Mouse (Mus musculus): ENCODE data around the gene Cdk6.
"Not testable (repeated sequence)": the region's sequence is repeated elsewhere in the genome, so short reads cannot be mapped to it uniquely, and the experiment has no call there.

Gene Cdk6

DNA sequence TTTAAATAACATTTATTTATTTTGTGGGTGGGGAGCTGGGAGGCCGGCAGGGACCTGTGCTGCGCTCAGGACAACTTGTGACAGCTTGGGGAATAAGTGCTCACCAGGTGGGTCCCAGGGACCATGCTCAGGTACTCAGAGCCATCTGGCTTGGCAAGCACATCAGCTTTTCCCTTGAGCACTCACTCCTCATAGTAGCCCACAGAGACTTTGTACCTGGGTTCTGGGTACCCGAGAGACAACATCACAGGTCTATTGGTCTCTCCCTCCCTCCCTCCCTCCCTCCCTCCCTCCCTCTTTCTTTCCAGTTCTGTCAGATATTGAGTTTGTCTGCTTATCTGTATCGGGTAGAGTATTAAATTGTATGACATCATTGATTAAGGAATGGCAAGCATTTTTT is 38.0 kb downstream of the Cdk6 start:
- no peak for DNase-seq (ENCODE audit: low spot score in 2 of 2)

DNA sequence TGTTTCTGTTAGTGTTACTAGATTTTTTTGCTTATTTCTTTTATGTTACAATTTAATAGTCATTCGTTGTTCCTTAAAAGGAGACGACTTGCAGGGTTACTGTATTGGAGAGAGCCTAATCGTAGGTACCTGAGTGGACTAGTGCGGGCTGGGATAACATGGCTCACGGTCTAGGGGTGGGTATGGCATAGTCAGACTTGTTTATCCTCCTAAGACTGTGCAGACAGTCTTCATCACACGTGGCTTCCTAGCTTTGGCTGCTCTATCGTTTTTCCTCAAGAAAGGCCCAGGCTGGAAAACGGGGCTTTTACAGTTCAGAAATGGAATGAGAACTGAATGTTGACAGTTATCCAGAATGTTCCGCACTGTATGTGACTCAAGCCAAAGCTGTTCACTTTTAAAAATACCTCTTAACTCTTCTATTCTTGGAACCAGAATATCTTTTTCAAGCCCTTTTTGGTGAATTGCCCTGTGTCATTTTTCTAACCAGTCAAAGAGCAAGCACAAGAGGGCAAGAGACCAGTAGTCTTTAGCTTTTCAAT is 39.5 kb downstream of the Cdk6 start:
- no peak for DNase-seq (ENCODE audit: low spot score in 2 of 2)

DNA sequence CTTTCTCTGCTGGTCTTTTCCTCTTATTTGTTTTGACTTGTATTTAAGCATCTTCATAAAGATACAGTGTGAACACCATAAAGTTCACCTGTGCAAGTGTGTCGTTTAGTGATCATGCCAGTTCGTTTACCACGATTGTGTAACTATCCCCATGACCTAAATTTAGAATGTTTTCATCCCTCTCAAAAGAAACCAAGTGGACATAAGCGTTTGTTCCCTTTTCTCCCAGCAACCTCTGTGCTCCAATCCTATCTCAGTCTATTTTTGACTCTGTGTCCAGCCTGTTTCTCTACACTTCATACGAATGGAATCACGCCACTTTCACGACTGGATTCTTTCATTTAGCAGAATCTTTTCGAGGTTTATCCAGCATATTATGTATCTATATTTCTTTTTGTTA is 40.5 kb downstream of the Cdk6 start:
- no peak for DNase-seq (ENCODE audit: low spot score in 2 of 2)

- no peak for DNase-seq (ENCODE audit: low spot score in 2 of 2)
Observed at GRCm38 (mm10) chr5:3382343-3383040, 41.2 kb downstream of the Cdk6 start.

GRCm38 (mm10) chr5:3383547-3383946 is 42.3 kb downstream of the Cdk6 start:
- DNase-seq (ENCODE audit: low spot score in 2 of 2): peak in 1 of 2 experiments; percentile 15

GRCm38 (mm10) chr5:3385078-3385477 is 43.8 kb downstream of the Cdk6 start:
- DNase-seq (ENCODE audit: low spot score in 2 of 2): no peak

DNA sequence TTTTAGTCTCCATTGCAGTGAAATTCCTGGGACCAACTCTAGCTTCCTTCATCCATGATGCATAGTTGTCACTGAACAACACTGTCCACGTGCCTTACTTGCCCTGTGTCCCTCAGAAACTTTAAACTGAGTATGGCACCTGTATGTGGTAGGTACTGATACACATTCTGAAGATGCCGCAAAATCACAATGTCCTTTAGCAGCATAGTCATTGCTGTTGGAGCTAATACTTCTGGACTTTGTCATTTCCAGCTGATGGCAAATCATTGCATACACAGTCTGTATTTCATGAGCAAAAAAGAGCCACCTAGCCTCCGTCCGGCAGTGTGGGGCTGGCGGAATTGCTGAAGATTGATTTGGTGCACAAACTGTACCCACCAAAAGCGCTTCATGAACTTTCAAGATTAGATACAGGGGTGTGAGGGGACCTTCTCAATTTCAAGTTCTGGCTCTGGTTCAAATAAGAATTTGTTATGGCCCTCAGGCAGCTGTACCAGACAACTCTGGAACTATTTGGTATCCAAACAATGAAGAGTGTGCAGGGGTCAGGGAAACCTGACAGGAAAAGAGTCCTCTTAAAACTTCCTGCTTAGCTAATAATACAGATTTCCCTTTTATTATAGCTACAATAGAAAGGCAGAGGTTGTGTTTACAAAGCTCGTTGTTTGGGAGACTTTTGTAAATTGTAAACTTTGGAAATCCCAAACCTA is 44.9 kb downstream of the Cdk6 start:
- no peak for DNase-seq (ENCODE audit: low spot score in 2 of 2)

DNA sequence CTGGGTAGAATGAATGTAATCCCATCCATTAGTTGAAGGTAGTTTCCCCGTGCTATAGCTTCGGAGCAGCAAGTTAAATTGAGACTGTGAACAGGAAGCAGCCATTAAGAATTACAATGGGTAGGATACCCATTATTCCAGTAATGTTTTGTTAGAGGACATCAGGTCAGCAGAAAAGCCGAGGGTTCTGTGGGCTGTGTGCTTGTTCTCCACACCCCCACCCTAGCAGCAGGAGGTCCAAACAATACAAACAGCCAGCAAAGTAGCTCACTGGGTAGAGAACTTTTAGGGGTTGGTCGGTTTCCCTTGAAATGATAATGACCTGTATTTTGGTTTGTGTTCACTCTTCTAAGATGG is 45.4 kb downstream of the Cdk6 start:
- DNase-seq (ENCODE audit: low spot score in 2 of 2): no peak

- no peak for DNase-seq (ENCODE audit: low spot score in 2 of 2)
Observed at GRCm38 (mm10) chr5:3387138-3387537, 45.9 kb downstream of the Cdk6 start.

DNA sequence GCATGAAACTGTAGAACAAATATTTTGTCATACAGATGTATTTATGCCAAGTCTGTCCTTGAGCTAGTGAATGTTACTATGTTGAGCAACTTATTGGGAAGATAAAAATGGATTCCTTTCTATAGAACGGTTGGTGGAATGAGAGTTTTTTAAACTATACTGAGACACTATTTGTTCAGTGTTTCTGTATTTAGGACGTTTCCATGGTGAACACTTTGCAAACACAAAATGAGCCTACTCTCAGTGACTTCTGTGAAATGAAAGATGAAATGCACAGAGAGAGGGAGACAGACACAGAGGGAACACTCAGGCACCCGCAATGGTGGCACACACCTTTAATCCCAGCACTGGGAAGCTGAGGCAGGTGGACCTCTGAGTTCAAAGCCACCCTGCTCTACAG is 51.6 kb downstream of the Cdk6 start:
- DNase-seq (ENCODE audit: low spot score in 2 of 2): no peak

- no peak for DNase-seq (ENCODE audit: low spot score in 2 of 2)
Observed at GRCm38 (mm10) chr5:3394145-3394544, 52.9 kb downstream of the Cdk6 start.

DNA sequence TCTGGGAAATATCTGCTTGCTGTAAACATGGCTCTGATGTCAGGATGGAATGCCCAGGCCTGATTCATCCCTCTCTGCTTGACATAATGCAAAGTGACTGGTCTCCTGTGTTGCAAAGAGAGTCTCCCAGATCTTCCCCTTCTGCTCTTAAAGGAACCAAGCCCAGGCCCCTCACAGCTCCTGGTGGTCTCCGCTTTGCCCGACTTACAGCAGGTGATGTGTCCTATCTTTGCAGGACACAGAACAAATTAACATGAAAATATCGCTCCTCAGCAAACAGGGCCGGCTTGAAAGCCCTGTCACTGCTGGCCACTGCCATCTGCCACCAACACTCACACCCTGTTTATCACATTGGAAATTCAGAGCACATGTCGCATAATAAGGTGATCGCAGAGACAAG is 53.7 kb downstream of the Cdk6 start:
- DNase-seq (ENCODE audit: low spot score in 2 of 2): no peak

- no peak for DNase-seq (ENCODE audit: low spot score in 2 of 2)
Observed at GRCm38 (mm10) chr5:3396214-3396613, 54.9 kb downstream of the Cdk6 start.

DNA sequence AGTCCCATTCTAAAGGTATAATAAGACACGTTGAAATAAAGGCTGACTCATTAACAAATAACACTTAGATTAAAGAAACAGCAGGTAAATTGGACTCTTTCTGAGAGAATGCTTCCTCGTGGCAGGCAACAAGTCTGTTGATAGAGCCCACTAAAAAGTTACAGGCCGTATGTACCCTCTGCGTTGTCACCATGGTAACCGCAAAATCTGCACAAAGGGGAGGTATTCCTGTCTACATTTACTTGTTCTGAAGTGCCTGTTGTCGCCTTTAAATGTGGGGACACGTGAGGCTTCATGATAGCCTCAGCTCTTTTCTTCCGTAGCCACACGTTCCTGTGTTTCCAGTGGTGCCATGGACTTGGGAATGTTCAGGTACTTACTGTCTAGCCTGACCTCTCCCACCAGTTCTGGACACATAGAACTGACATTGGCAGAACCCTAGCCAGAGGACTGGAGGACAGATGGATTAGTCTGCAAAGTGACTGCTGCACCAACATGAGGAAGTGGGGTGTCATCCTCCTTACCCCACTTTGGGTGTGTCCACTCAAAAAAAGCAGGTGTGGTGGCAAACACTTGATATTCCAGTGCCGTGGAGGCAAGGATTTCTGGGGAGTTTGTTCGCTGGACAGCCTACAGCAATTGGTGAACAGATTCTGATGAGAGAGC is 55.8 kb downstream of the Cdk6 start:
- DNase-seq (ENCODE audit: low spot score in 2 of 2): no peak

DNA sequence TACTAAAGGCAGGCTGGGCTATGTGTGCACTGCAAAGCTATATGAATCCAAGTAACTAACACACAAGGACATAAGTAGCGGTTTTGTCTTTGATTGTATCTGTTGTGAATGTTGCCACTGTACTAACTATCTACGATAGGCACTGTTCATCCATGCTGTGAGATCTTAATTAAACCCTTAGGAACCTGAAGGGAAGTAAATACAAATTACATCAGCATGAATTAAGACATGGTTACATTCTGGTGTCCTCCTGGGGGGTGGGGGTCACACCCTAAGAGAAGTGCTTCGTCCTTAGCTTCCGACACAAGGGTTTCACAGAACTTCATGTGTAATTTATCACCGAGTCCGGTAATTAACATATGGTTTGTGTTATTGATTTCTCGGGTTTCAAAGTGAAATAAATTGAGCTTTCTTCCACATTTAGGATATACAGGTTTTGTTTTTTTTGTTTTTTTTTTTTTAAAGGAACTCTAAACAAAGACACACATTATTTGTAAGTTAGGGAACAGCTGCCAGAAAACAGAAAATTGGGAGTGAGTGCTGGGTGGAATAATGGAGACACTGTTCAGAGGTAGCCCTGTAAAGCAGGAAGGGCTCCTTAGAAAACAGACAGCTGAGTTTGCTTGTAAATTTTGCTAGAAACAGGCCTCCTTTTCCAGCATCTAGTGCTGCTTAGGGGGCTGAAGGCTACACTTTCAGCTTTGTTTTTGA is 58.7 kb downstream of the Cdk6 start:
- DNase-seq (ENCODE audit: low spot score in 2 of 2): no peak

DNA sequence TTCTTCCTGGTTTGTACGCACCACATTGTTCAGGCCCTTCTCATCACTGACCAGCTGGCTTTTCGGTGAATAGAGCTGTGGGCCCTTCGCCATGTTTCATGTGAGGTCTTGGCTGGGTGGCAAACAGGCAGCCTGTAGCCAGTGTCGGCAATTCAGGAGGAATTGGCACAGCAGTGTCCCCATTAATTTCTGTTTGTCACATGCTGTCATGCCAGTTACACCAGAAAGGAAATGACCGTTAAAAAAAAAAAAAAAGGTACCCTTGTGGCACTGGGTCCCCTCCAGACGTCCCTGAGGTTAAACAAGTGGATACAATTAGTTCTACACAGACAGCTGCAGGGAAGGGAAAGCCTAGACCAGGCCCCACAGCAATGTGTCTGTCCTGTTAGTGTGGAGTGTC is 63.8 kb downstream of the Cdk6 start:
- DNase-seq (ENCODE audit: low spot score in 2 of 2): no peak

- DNase-seq (ENCODE audit: low spot score in 2 of 2): no peak
Observed at GRCm38 (mm10) chr5:3405503-3405902, 64.2 kb downstream of the Cdk6 start.

- DNase-seq (ENCODE audit: low spot score in 2 of 2): no peak
Observed at GRCm38 (mm10) chr5:3407926-3408325, 66.6 kb downstream of the Cdk6 start.

DNA sequence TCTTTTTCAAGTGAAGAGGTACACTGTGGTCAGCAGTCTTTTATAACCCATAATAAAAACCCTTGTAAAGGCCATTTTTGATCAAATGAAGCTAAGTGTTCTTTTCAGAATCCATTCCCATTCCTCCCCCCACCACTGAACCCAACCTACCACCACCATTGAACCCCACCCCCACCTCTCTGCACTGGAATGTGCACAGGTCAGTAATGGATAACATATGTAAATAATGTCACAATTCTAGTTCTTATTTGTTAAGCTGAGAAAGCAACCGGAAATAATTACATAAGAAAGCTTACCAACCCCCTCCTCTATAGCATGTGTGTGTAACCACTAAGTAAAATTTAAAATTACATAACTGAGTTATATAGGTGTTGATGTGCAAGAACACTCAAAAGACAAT is 76.9 kb downstream of the Cdk6 start:
- DNase-seq (ENCODE audit: low spot score in 2 of 2): not testable (repeated sequence)

- no peak for DNase-seq (ENCODE audit: low spot score in 2 of 2)
Observed at GRCm38 (mm10) chr5:3420094-3420831, 79.0 kb downstream of the Cdk6 start.

GRCm38 (mm10) chr5:3420832-3421228 is 79.5 kb downstream of the Cdk6 start:
- no peak for DNase-seq (ENCODE audit: low spot score in 2 of 2)
